Mouse (Mus musculus) liver, embryonic 16.5 days (tissue): Measurements from ENCODE around the gene Tnfaip8l1. TPM values are rescaled to one million over a fixed set of nuclear protein-coding genes. Genes with fewer than 3 reads are reported as not detected.

Experiments used
- ATAC-seq: fragments of 200-750 bp; cut with Nextera tagmentation; 2 replicates; pipeline ENCODE4 v1.8.0; 2017; ENCODE audit warnings: low read depth, mild to moderate bottlenecking, moderate number of reproducible peaks, moderate library complexity
- H3K27ac ChIP-seq: fragments of 300-500 bp; sonication (generic); 2 replicates; pipeline ENCODE4 v1.5.1; 2014; ENCODE audit warnings: mild to moderate bottlenecking, low read length
- H3K27me3 ChIP-seq: fragments of 300-500 bp; sonication (generic); 2 replicates; pipeline ENCODE4 v1.6.1; 2014; ENCODE audit warnings: low read depth, low read length, mixed read lengths; ENCODE audit not compliant: control insufficient read depth, insufficient read depth
- H3K36me3 ChIP-seq: fragments of 300-500 bp; sonication (generic); 2 replicates; pipeline ENCODE4 v1.6.1; 2014; ENCODE audit warnings: mild to moderate bottlenecking; ENCODE audit not compliant: control insufficient read depth, insufficient read depth
- H3K4me1 ChIP-seq: fragments of 300-500 bp; sonication (generic); 2 replicates; pipeline ENCODE4 v1.6.1; 2014; ENCODE audit warnings: low read depth, low read length, mixed read lengths; ENCODE audit not compliant: control insufficient read depth
- H3K4me2 ChIP-seq: fragments of 300-500 bp; sonication (generic); 2 replicates; pipeline ENCODE4 v1.6.1; 2014; ENCODE audit warnings: low read depth, low read length, mixed read lengths
- H3K4me3 ChIP-seq: fragments of 300-500 bp; sonication (generic); 2 replicates; pipeline ENCODE4 v1.5.1; 2014; ENCODE audit warnings: low read depth, mild to moderate bottlenecking, low read length
- H3K9ac ChIP-seq: fragments of 300-500 bp; sonication (generic); 2 replicates; pipeline ENCODE4 v1.6.1; 2014; ENCODE audit warnings: low read depth, low read length
- H3K9me3 ChIP-seq: fragments of 300-500 bp; sonication (generic); replicated peaks from 2 replicates; pipeline ENCODE4 v1.6.1; 2016; ENCODE audit warnings: low read length; ENCODE audit not compliant: control insufficient read depth
- WGBS: fragments of 180-500 bp; shearing (Covaris S2); extraction: QIAGEN DNeasy Blood & Tissue Kit; methylation state at CpG from one replicate; pipeline ENCODE4 v1.1.7; 2014; ENCODE audit not compliant: insufficient replicate concordance; 5-methylcytosine and 5-hydroxymethylcytosine counted together
- polyA plus RNA-seq: library from polyadenylated mRNA; unstranded; fragments of >200 nt; fragmentation: Nextera tagmentation; extraction: Ambion mirVana; gene quantifications from 2 replicates; pipeline ENCODE4 v1.2.1, GENCODE M21; 2015

Tnfaip8l1 gene
- polyA plus RNA-seq, 1 experiment from 2014 or later = 4.1 TPM

DNA sequence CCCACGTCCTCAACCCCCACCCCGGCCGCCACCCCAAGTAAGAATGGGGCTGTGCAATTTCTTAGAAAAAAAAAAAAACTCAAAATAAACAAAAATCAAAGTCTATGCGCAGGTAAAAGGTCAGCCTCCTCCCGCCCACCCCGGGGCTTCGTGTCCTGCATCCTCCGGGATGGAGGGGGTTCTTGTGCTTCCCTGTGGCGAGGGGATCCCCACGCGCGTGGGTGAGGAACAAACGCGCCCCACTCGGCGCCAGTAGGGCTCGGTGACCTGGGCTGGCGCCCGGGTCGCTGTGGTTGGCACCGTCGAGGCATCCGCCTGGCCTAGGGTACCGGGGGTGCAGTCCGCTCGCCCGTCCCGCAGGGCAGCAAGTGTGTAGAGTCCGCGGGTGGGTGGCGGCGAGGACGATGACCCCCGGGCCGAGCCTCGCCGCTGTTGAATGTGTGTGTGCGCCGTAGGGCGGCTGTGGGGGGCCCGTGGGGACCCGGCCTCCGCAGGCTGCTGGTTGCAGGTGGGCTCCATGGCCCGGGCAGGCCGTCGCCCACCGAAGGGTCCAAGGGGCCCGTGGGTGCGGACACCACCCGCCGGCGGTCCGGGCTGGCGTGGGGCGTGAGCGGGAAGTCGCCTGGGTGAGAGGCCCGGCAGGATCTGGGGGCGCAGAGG is 38.5 kb upstream of the Tnfaip8l1 start:
- no peak for ATAC-seq
- Histone ChIP-seq H3K36me3 (no peaks in the 10 kb centered on the region), H3K27ac (no peak overlapping the region), H3K9ac (no peak overlapping the region), H3K27me3 (peaks cover 33% of the 10 kb centered on the region), H3K9me3 (no peaks in the 10 kb centered on the region; the same call in 1 of the 2 replicates), H3K4me2 (peak overlapping the region; percentile 60), H3K4me3 (peak overlapping the region; percentile 37; the same call in 1 of the 2 replicates), H3K4me1 (peaks cover 5% of the 10 kb centered on the region)
- 65% methylated on average over 59 of the region's 59 CpGs for WGBS

GRCm38 (mm10) chr17:56124377-56125275 is 37.7 kb upstream of the Tnfaip8l1 start:
- Histone ChIP-seq H3K9ac (no peak overlapping the region; the same call in 1 of the 2 replicates), H3K4me3 (peak overlapping the region; percentile 37), H3K4me2 (peak overlapping the region; percentile 60), H3K27me3 (peaks cover 28% of the 10 kb centered on the region), H3K36me3 (no peaks in the 10 kb centered on the region), H3K27ac (no peak overlapping the region), H3K9me3 (no peaks in the 10 kb centered on the region; the same call in 1 of the 2 replicates), H3K4me1 (peaks cover 5% of the 10 kb centered on the region)
- ATAC-seq = no peak
- WGBS = 32% methylated on average over 59 of the region's 59 CpGs

DNA sequence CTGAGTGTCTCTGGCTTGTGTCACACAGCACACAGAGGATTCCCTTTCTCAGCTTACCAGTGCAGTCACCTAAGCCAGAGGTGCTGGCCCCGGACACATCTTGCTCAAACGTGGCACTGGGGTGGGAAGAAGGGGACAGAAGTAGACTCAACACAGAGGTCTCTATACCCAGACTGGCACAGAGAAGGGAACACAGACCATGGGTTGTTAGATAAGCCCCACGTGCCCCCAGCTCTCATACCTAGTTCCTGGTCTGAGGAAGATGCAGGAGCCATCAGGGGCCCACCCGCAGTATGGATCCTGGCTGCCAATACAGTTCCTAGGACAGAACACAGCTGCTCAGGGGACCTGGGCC is 37.0 kb upstream of the Tnfaip8l1 start:
- H3K27me3 ChIP-seq = peaks cover 22% of the 10 kb centered on the region
- 74% methylated on average over 4 of the region's 4 CpGs for WGBS
- no peak overlapping the region for H3K27ac ChIP-seq
- H3K36me3 ChIP-seq = no peaks in the 10 kb centered on the region
- H3K4me2 ChIP-seq = no peak overlapping the region
- no peaks in the 10 kb centered on the region; the same call in none of the 2 replicates for H3K4me1 ChIP-seq
- no peak for ATAC-seq
- no peaks in the 10 kb centered on the region; the same call in 1 of the 2 replicates for H3K9me3 ChIP-seq
- H3K4me3 ChIP-seq = no peak overlapping the region
- no peak overlapping the region for H3K9ac ChIP-seq

DNA sequence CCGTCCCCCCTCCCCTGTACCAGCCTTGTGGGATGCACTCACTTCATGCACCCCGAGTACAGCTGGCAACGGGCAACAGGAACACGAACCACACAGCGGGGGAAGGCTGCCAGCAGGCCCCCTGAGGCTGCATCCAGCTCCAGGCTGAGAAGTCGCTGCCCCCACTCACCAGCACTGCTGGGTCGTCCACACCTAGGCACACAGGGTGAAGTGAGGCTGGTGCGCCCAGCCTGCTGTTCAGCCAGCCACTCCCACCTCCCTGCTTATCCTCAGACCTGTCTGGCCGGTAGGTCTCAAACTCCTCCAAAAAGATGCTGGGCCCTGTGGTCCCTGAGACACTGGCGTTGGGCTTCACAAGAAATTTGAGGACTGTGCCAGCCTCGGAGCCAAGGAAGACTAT is 36.1 kb upstream of the Tnfaip8l1 start:
- H3K27me3 ChIP-seq = peaks cover 13% of the 10 kb centered on the region
- no peak overlapping the region for H3K4me3 ChIP-seq
- H3K4me1 ChIP-seq = no peaks in the 10 kb centered on the region; the same call in none of the 2 replicates
- H3K9ac ChIP-seq = no peak overlapping the region
- WGBS = 71% methylated on average over 11 of the region's 11 CpGs
- H3K9me3 ChIP-seq = no peaks in the 10 kb centered on the region; the same call in 1 of the 2 replicates
- H3K36me3 ChIP-seq = peaks cover 5% of the 10 kb centered on the region; the same call in 1 of the 2 replicates
- H3K27ac ChIP-seq = no peak overlapping the region
- H3K4me2 ChIP-seq = no peak overlapping the region
- no peak for ATAC-seq

DNA sequence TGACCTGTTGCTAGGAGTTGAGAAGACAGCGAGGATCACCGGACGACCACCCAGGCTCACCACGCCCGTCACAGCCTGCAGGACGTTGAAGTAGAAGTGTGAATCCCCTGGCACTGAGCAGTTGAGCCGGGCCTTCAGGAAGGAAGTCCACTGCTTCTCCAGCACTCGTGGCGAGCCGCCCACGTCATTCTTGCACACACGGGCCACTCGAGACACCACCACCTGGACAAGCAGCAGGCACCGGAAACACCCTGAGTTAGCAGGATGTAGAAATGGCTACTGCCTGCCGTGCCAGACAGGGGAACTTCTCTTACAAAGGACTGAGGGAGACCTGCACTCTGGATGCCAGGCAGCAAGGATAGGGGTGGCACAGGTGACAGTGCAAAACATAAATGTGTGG is 34.0 kb upstream of the Tnfaip8l1 start:
- no peak overlapping the region for H3K27ac ChIP-seq
- no peak overlapping the region for H3K9ac ChIP-seq
- WGBS = 58% methylated on average over 15 of the region's 15 CpGs
- H3K36me3 ChIP-seq = peaks cover 8% of the 10 kb centered on the region
- H3K4me1 ChIP-seq = peaks cover 7% of the 10 kb centered on the region
- H3K4me2 ChIP-seq = no peak overlapping the region
- no peak overlapping the region for H3K4me3 ChIP-seq
- H3K27me3 ChIP-seq = peaks cover 6% of the 10 kb centered on the region; the same call in 1 of the 2 replicates
- H3K9me3 ChIP-seq = no peaks in the 10 kb centered on the region
- no peak for ATAC-seq

GRCm38 (mm10) chr17:56131136-56131535 is 31.1 kb upstream of the Tnfaip8l1 start:
- no peak for ATAC-seq
- H3K4me3 ChIP-seq = no peak overlapping the region
- WGBS = 77% methylated on average over 10 of the region's 10 CpGs

GRCm38 (mm10) chr17:56131814-56132213 is 30.5 kb upstream of the Tnfaip8l1 start:
- Histone ChIP-seq H3K9ac (no peak overlapping the region), H3K36me3 (peaks cover 8% of the 10 kb centered on the region), H3K4me3 (no peak overlapping the region), H3K4me2 (no peak overlapping the region), H3K4me1 (peaks cover 21% of the 10 kb centered on the region), H3K27ac (no peak overlapping the region), H3K27me3 (no peaks in the 10 kb centered on the region), H3K9me3 (no peaks in the 10 kb centered on the region)
- ATAC-seq = no peak
- 34% methylated on average over 7 of the region's 7 CpGs for WGBS

More at GRCm38 (mm10) chr17:56131136-56131535, 31.1 kb upstream of the Tnfaip8l1 start:
- peaks cover 21% of the 10 kb centered on the region for H3K4me1 ChIP-seq
- H3K27ac ChIP-seq = no peak overlapping the region
- no peak overlapping the region for H3K9ac ChIP-seq
- peaks cover 8% of the 10 kb centered on the region for H3K36me3 ChIP-seq
- no peaks in the 10 kb centered on the region for H3K9me3 ChIP-seq
- no peaks in the 10 kb centered on the region for H3K27me3 ChIP-seq
- no peak overlapping the region for H3K4me2 ChIP-seq

DNA sequence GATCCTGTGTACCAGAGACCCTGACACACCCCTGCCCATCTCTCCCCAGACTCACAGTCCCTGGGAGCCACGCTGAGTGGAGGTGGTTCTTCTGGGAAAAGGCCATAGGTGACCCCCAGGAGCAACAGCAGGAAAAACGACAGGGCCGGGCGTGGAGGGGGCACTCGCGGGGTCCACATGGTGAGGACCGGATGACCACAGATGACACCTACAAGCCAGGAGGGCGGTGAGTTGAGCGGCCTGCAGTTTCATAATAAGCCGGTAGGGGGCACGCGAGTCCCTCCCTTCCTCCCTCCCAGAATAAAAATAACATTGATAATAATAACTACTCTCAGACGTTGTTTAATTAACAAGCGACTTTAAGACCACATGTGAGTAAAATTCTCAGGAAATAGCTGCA is 29.6 kb upstream of the Tnfaip8l1 start:
- Histone ChIP-seq H3K27me3 (no peaks in the 10 kb centered on the region), H3K4me1 (peaks cover 21% of the 10 kb centered on the region), H3K36me3 (peaks cover 8% of the 10 kb centered on the region), H3K27ac (no peak overlapping the region), H3K9ac (no peak overlapping the region), H3K4me2 (peak overlapping the region; percentile 37), H3K4me3 (no peak overlapping the region), H3K9me3 (no peaks in the 10 kb centered on the region)
- no peak for ATAC-seq
- 4% methylated on average over 14 of the region's 14 CpGs for WGBS
